Mouse (Mus musculus) CH12.LX (cell line): ENCODE data around the gene Clasrp. TPM values are rescaled to one million over a fixed set of nuclear protein-coding genes. Genes with fewer than 3 reads are reported as not detected.

Experiments used
- DNase-seq: peaks from one replicate; pipeline ENCODE4 v3.0.0-alpha.2; 2013; ENCODE audit errors: extremely low read depth
- H3K27ac ChIP-seq: 2 replicates; pipeline ENCODE4 v1.5.1; 2012; ENCODE audit warnings: low read depth, mild to moderate bottlenecking, control low read depth, moderate library complexity; ENCODE audit not compliant: insufficient read depth
- H3K27me3 ChIP-seq: replicated peaks from 2 replicates; pipeline ENCODE3; 2012; ENCODE audit warnings: inconsistent platforms
- H3K36me3 ChIP-seq, 2 experiments: replicated peaks in 1 of 2; 2 replicates each; pipeline versions ENCODE3 to v1.6.1; 2012; ENCODE audit warnings: inconsistent platforms in 1 of 2, low read length in 1 of 2, mild to moderate bottlenecking in 1 of 2, mixed read lengths in 1 of 2, moderate library complexity in 1 of 2; ENCODE audit not compliant: control insufficient read depth in 1 of 2, insufficient read depth in 1 of 2
- H3K4me1 ChIP-seq, 2 experiments: 2 replicates each; pipeline ENCODE4 v1.6.1; 2012; ENCODE audit warnings: inconsistent platforms in 1 of 2, moderate library complexity in 1 of 2; ENCODE audit not compliant: insufficient read depth in 2 of 2, control insufficient read depth in 1 of 2
- H3K4me2 ChIP-seq: 2 replicates; pipeline ENCODE4 v1.6.1; 2012; ENCODE audit warnings: low read depth, mild to moderate bottlenecking, control low read depth; ENCODE audit not compliant: poor library complexity, insufficient read depth, severe bottlenecking
- H3K4me3 ChIP-seq, 3 experiments: fragments of 150-350 bp in 1 of 3; sonication (generic) in 1 of 3; replicated peaks in 1 of 3; 2 replicates each; pipeline versions ENCODE3 to v1.5.1; 2011 to 2012; ENCODE audit warnings: low read depth in 2 of 3, low read length in 2 of 3, mild to moderate bottlenecking in 2 of 3, moderate library complexity in 2 of 3, control low read depth in 1 of 3, improper control_type of control experiment in 1 of 3, inconsistent platforms in 1 of 3, mixed read lengths in 1 of 3; ENCODE audit not compliant: poor library complexity in 1 of 3
- H3K79me2 ChIP-seq: replicated peaks from 2 replicates; pipeline ENCODE4 v1.6.1; 2012; ENCODE audit warnings: mild to moderate bottlenecking, moderate library complexity; ENCODE audit not compliant: control insufficient read depth, poor library complexity, insufficient read depth, severe bottlenecking; ENCODE audit errors: extremely low read depth
- H3K9ac ChIP-seq: 2 replicates; pipeline ENCODE4 v1.6.1; 2012; ENCODE audit warnings: low read depth, mild to moderate bottlenecking, control low read depth, moderate library complexity; ENCODE audit not compliant: insufficient read depth
- H3K9me3 ChIP-seq: replicated peaks from 2 replicates; pipeline ENCODE3; 2012; ENCODE audit warnings: low read length, inconsistent platforms, mixed read lengths
- BHLHE40 ChIP-seq: IDR thresholded peaks from 2 replicates; pipeline ENCODE4 v1.6.1; 2011; ENCODE audit warnings: mild to moderate bottlenecking, low read depth, low read length, improper control_type of control experiment
- CHD1 ChIP-seq: IDR thresholded peaks from 2 replicates; pipeline ENCODE4 v1.6.1; 2012; ENCODE audit warnings: low read depth, low read length, improper control_type of control experiment, inconsistent platforms
- CHD2 ChIP-seq: IDR thresholded peaks from 2 replicates; pipeline ENCODE4 v1.6.1; 2011; ENCODE audit warnings: low read length, improper control_type of control experiment
- CTCF ChIP-seq, 2 experiments: IDR thresholded peaks in 1 of 2; conservative IDR thresholded peaks in 1 of 2; 2 replicates each; pipeline ENCODE4 v1.5.1; 2011 to 2012; ENCODE audit warnings: low read depth in 2 of 2, low read length in 2 of 2, improper control_type of control experiment in 1 of 2, inconsistent platforms in 1 of 2, mild to moderate bottlenecking in 1 of 2, moderate library complexity in 1 of 2
- E2F4 ChIP-seq: IDR thresholded peaks from 2 replicates; pipeline ENCODE4 v1.6.1; 2011; ENCODE audit warnings: low read depth, low read length, improper control_type of control experiment; ENCODE audit not compliant: insufficient replicate concordance
- ELF1 ChIP-seq: IDR thresholded peaks from 2 replicates; pipeline ENCODE4 v1.6.1; 2014; ENCODE audit warnings: low read depth, mild to moderate bottlenecking, inconsistent platforms, low read length, improper control_type of control experiment
- EP300 ChIP-seq: IDR thresholded peaks from 2 replicates; pipeline ENCODE4 v1.6.1; 2011; ENCODE audit warnings: low read length, improper control_type of control experiment
- ETS1 ChIP-seq: conservative IDR thresholded peaks from 2 replicates; pipeline ENCODE4 v1.6.1; 2012; ENCODE audit warnings: low read depth, mild to moderate bottlenecking, inconsistent platforms, low read length, improper control_type of control experiment, moderate library complexity
- GABPA ChIP-seq: IDR thresholded peaks from 2 replicates; pipeline ENCODE4 v1.6.1; 2012; ENCODE audit warnings: low read depth, low read length, improper control_type of control experiment, inconsistent platforms; ENCODE audit not compliant: insufficient replicate concordance
- HCFC1 ChIP-seq: IDR thresholded peaks from 2 replicates; pipeline ENCODE4 v1.6.1; 2012; ENCODE audit warnings: low read depth, mild to moderate bottlenecking, inconsistent platforms, low read length, improper control_type of control experiment
- IRF4 ChIP-seq: IDR thresholded peaks from 2 replicates; pipeline ENCODE4 v1.6.1; 2014; ENCODE audit warnings: low read depth, mild to moderate bottlenecking, inconsistent platforms, low read length, improper control_type of control experiment
- JUN ChIP-seq: IDR thresholded peaks from 2 replicates; pipeline ENCODE4 v1.6.1; 2011; ENCODE audit warnings: low read depth, mild to moderate bottlenecking, low read length, improper control_type of control experiment, moderate library complexity; ENCODE audit not compliant: insufficient read depth
- JUND ChIP-seq: conservative IDR thresholded peaks from 2 replicates; pipeline ENCODE4 v1.6.1; 2011; ENCODE audit warnings: low read depth, low read length, improper control_type of control experiment
- KAT2A ChIP-seq: IDR thresholded peaks from 2 replicates; pipeline ENCODE4 v1.6.1; 2012; ENCODE audit warnings: low read length, improper control_type of control experiment, inconsistent platforms; ENCODE audit not compliant: insufficient replicate concordance
- MAFK ChIP-seq: IDR thresholded peaks from 2 replicates; pipeline ENCODE4 v1.6.1; 2011; ENCODE audit warnings: low read length, improper control_type of control experiment; ENCODE audit not compliant: insufficient replicate concordance
- MAX ChIP-seq: IDR thresholded peaks from 2 replicates; pipeline ENCODE4 v1.6.1; 2011; ENCODE audit warnings: low read length, improper control_type of control experiment
- MAZ ChIP-seq: IDR thresholded peaks from 2 replicates; pipeline ENCODE4 v1.6.1; 2012; ENCODE audit warnings: low read depth, mild to moderate bottlenecking, inconsistent platforms, low read length, improper control_type of control experiment, moderate library complexity
- MEF2A ChIP-seq: IDR thresholded peaks from 2 replicates; pipeline ENCODE4 v1.6.1; 2014; ENCODE audit warnings: low read depth, mild to moderate bottlenecking, inconsistent platforms, low read length, improper control_type of control experiment, borderline replicate concordance
- MXI1 ChIP-seq: IDR thresholded peaks from 2 replicates; pipeline ENCODE4 v1.6.1; 2011; ENCODE audit warnings: mild to moderate bottlenecking, low read depth, low read length, improper control_type of control experiment
- MYC ChIP-seq: IDR thresholded peaks from 2 replicates; pipeline ENCODE4 v1.6.1; 2011; ENCODE audit warnings: low read depth, mild to moderate bottlenecking, improper control_type of control experiment, low read length
- NELFE ChIP-seq: IDR thresholded peaks from 2 replicates; pipeline ENCODE4 v1.6.1; 2011; ENCODE audit warnings: low read depth, low read length, improper control_type of control experiment
- NRF1 ChIP-seq: IDR thresholded peaks from 2 replicates; pipeline ENCODE4 v1.6.1; 2014; ENCODE audit warnings: low read depth, mild to moderate bottlenecking, inconsistent platforms, low read length, improper control_type of control experiment, moderate library complexity
- POLR2A ChIP-seq: IDR thresholded peaks from 2 replicates; pipeline ENCODE4 v1.6.1; 2011; ENCODE audit warnings: low read depth, mild to moderate bottlenecking, improper control_type of control experiment, low read length
- POLR2AphosphoS2 ChIP-seq: IDR thresholded peaks from 2 replicates; pipeline ENCODE4 v1.6.1; 2011; ENCODE audit warnings: low read depth, low read length, improper control_type of control experiment
- RAD21 ChIP-seq: IDR thresholded peaks from 2 replicates; pipeline ENCODE4 v1.6.1; 2011; ENCODE audit warnings: low read depth, mild to moderate bottlenecking, low read length, improper control_type of control experiment, moderate library complexity
- RCOR1 ChIP-seq: conservative IDR thresholded peaks from 2 replicates; pipeline ENCODE4 v1.6.1; 2012; ENCODE audit warnings: low read depth, mild to moderate bottlenecking, inconsistent platforms, low read length, improper control_type of control experiment
- SIN3A ChIP-seq: IDR thresholded peaks from 2 replicates; pipeline ENCODE4 v1.6.1; 2012; ENCODE audit warnings: low read length, improper control_type of control experiment, inconsistent platforms
- SMC3 ChIP-seq: IDR thresholded peaks from 2 replicates; pipeline ENCODE4 v1.6.1; 2011; ENCODE audit warnings: low read depth, low read length, improper control_type of control experiment
- TBP ChIP-seq: conservative IDR thresholded peaks from 2 replicates; pipeline ENCODE4 v1.6.1; 2011; ENCODE audit warnings: low read depth, low read length, improper control_type of control experiment
- TCF12 ChIP-seq: IDR thresholded peaks from 2 replicates; pipeline ENCODE4 v1.6.1; 2014; ENCODE audit warnings: low read depth, mild to moderate bottlenecking, inconsistent platforms, low read length, improper control_type of control experiment
- UBTF ChIP-seq: IDR thresholded peaks from 2 replicates; pipeline ENCODE4 v1.6.1; 2012; ENCODE audit warnings: low read depth, mild to moderate bottlenecking, inconsistent platforms, low read length, improper control_type of control experiment, moderate library complexity
- USF1 ChIP-seq: IDR thresholded peaks from 2 replicates; pipeline ENCODE4 v1.6.1; 2014; ENCODE audit warnings: low read depth, mild to moderate bottlenecking, inconsistent platforms, low read length, improper control_type of control experiment
- USF2 ChIP-seq: conservative IDR thresholded peaks from 2 replicates; pipeline ENCODE4 v1.6.1; 2011; ENCODE audit warnings: low read depth, low read length, improper control_type of control experiment
- ZC3H11A ChIP-seq: IDR thresholded peaks from 2 replicates; pipeline ENCODE4 v1.6.1; 2012; ENCODE audit warnings: low read depth, mild to moderate bottlenecking, inconsistent platforms, low read length, improper control_type of control experiment
- ZKSCAN1 ChIP-seq: IDR thresholded peaks from 2 replicates; pipeline ENCODE4 v1.6.1; 2012; ENCODE audit warnings: low read depth, inconsistent platforms, low read length, improper control_type of control experiment, borderline replicate concordance
- ZMIZ1 ChIP-seq: IDR thresholded peaks from 2 replicates; pipeline ENCODE4 v1.6.1; 2012; ENCODE audit warnings: low read depth, mild to moderate bottlenecking, inconsistent platforms, low read length, improper control_type of control experiment
- ZNF384 ChIP-seq: IDR thresholded peaks from 2 replicates; pipeline ENCODE4 v1.6.1; 2012; ENCODE audit warnings: low read depth, low read length, improper control_type of control experiment, inconsistent platforms
- dilution Hi-C: fragments of 300-500 bp; cut with MboI; formaldehyde crosslinking; loops from 2 replicates; pipeline ENCODE4 v1.14.3; 2020; ENCODE audit warnings: low sequenced_read_pairs; ENCODE audit not compliant: extremely low pct_unique_long_range_greater_than_20kb, extremely low pct_ligation_motif_present
- in situ Hi-C: fragments of 300-500 bp; cut with MboI; formaldehyde crosslinking; loops from 3 replicates; pipeline ENCODE4 v1.14.3; 2019; ENCODE audit warnings: low sequenced_read_pairs, low pct_ligation_motif_present, low pct_unique_long_range_greater_than_20kb, mixed read lengths
- polyA plus RNA-seq: library from polyadenylated mRNA; unstranded; fragments of >175 nt; gene quantifications from 2 replicates; pipeline ENCODE4 v1.2.1, GENCODE M21; 2012; ENCODE audit warnings: low read depth; ENCODE audit not compliant: insufficient read length
- total RNA-seq, 2 experiments: library from RNA; depleted of rRNA; stranded (reverse); fragments of 300-350 nt in 1 of 2; fragments of >200 nt in 1 of 2; gene quantifications; 2 replicates each; pipeline ENCODE4 v1.2.3; 2012 to 2014

The Clasrp gene
- total and polyA plus RNA-seq, 3 experiments = 14.5 to 59.4 (median 45.4) TPM

- Histone ChIP-seq H3K36me3 (peaks cover 22 to 36% of the 10 kb centered on the region in 2 experiments), H3K4me2 (peak overlapping the region; percentile 96), H3K9me3 (no peaks in the 10 kb centered on the region), H3K27ac (peak overlapping the region; percentile 77), H3K27me3 (no peaks in the 10 kb centered on the region), H3K79me2 (peaks cover 42% of the 10 kb centered on the region), H3K9ac (peak overlapping the region; percentile 76), H3K4me1 (peaks cover 8 to 56% of the 10 kb centered on the region in 2 experiments), H3K4me3 (peak overlapping the region; percentile 65 to 73 (median 73))
- dilution Hi-C loops = no loop called here
- in situ Hi-C loops = loop anchor here (10.0 to 25.0 kb wide), 2 partner anchors 68 to 161 kb away; partner anchors contain the start of genes Bloc1s3, Ckm, Klc3 and Trappc6a
- DNase-seq = peak; percentile 70
- TF ChIP-seq USF2 (no peak), JUND (no peak), E2F4 (no peak), MAFK (no peak), SMC3 (no peak), CTCF (conservative IDR thresholded peaks at IDR 0.05 in 1 of 2, IDR thresholded peaks at IDR 0.05 in 1 of 2; ENCODE audit: low read depth in 2 of 2, low read length in 2 of 2) (no peak; a peak in 1 of 4 replicates), TBP (no peak; the same call in 1 of the 2 replicates), RCOR1 (no peak), SIN3A (no peak; the same call in none of the 2 replicates), JUN (no peak), MAZ (peak; percentile 83), MYC (peak; percentile 52; the same call in 1 of the 2 replicates), RAD21 (no peak), BHLHE40 (peak; percentile 91), NELFE (peak; percentile 79), CHD2 (peak; percentile 41; the same call in 1 of the 2 replicates), UBTF (0 out of 2 replicates have a peak, but pooled peaks have one; percentile 78), MXI1 (peak; percentile 96), ELF1 (peak; percentile 77), POLR2AphosphoS2 (peak; percentile 57; the same call in 1 of the 2 replicates), ZMIZ1 (peak; percentile 64), ETS1 (no peak; the same call in 1 of the 2 replicates), HCFC1 (peak; percentile 88), ZNF384 (no peak), IRF4 (peak; percentile 83), ZKSCAN1 (no peak), TCF12 (peak; percentile 97), NRF1 (peak; percentile 69), EP300 (0 out of 2 replicates have a peak, but pooled peaks have one; percentile 15), USF1 (no peak), MAX (peak; percentile 78), GABPA (no peak; the same call in 1 of the 2 replicates), POLR2A (peak; percentile 83), KAT2A (peak; percentile 81; the same call in 1 of the 2 replicates), MEF2A (peak; percentile 77), CHD1 (no peak; the same call in none of the 2 replicates), ZC3H11A (no peak)
Measured at GRCm38 (mm10) chr7:19572926-19573775, 31.1 kb downstream of the Clasrp start.
